Mouse (Mus musculus) embryonic facial prominence, embryonic 11.5 days (tissue): ENCODE results near the gene Gm42688. TPM values are rescaled to one million over a fixed set of nuclear protein-coding genes. Genes with fewer than 3 reads are reported as not detected.

Experiments used
- ATAC-seq: fragments of 200-750 bp; cut with Nextera tagmentation; replicated peaks from 2 replicates; pipeline ENCODE4 v1.8.0; 2017; ENCODE audit warnings: low read depth; ENCODE audit not compliant: insufficient number of reproducible peaks, low FRiP score, low TSS enrichment
- DNase-seq: peaks from one replicate; pipeline ENCODE4 v3.0.0-alpha.2; 2015; ENCODE audit warnings: low spot score
- H3K27ac ChIP-seq: fragments of 300-500 bp; sonication (generic); replicated peaks from 2 replicates; pipeline ENCODE4 v1.5.1; 2014; ENCODE audit warnings: mild to moderate bottlenecking, low read depth, low read length, control low read depth
- H3K27me3 ChIP-seq: fragments of 300-500 bp; sonication (generic); 2 replicates; pipeline ENCODE4 v1.6.1; 2014; ENCODE audit warnings: mild to moderate bottlenecking, low read length, moderate library complexity, mixed read lengths; ENCODE audit not compliant: control insufficient read depth, insufficient read depth
- H3K36me3 ChIP-seq: fragments of 300-500 bp; sonication (generic); replicated peaks from 2 replicates; pipeline ENCODE4 v1.6.1; 2014; ENCODE audit warnings: low read depth, mild to moderate bottlenecking, low read length, moderate library complexity, mixed read lengths; ENCODE audit not compliant: control insufficient read depth, insufficient read depth
- H3K4me1 ChIP-seq: fragments of 300-500 bp; sonication (generic); 2 replicates; pipeline ENCODE4 v1.6.1; 2014; ENCODE audit warnings: low read length, mixed read lengths; ENCODE audit not compliant: control insufficient read depth, insufficient read depth
- H3K4me2 ChIP-seq: fragments of 300-500 bp; sonication (generic); 2 replicates; pipeline ENCODE4 v1.6.1; 2014; ENCODE audit warnings: low read depth, mild to moderate bottlenecking, control low read depth, low read length, moderate library complexity
- H3K4me3 ChIP-seq: fragments of 300-500 bp; sonication (generic); 2 replicates; pipeline ENCODE4 v1.5.1; 2014; ENCODE audit warnings: low read depth, low read length, control low read depth
- H3K9ac ChIP-seq: fragments of 300-500 bp; sonication (generic); replicated peaks from 2 replicates; pipeline ENCODE4 v1.6.1; 2014; ENCODE audit warnings: mild to moderate bottlenecking, control low read depth, low read length
- H3K9me3 ChIP-seq: fragments of 300-500 bp; sonication (generic); replicated peaks from 2 replicates; pipeline ENCODE4 v1.6.1; 2016; ENCODE audit warnings: mild to moderate bottlenecking, low read length, inconsistent platforms, mixed read lengths; ENCODE audit not compliant: control insufficient read depth
- WGBS: fragments of 180-500 bp; shearing (Covaris S2); extraction: QIAGEN DNeasy Blood & Tissue Kit; methylation state at CpG from one replicate; pipeline ENCODE4 v1.1.7; 2014; 5-methylcytosine and 5-hydroxymethylcytosine counted together
- polyA plus RNA-seq: library from polyadenylated mRNA; unstranded; fragments of >200 nt; fragmentation: Nextera tagmentation; extraction: Ambion mirVana; gene quantifications from 2 replicates; pipeline ENCODE4 v1.2.1, GENCODE M21; 2014

The Gm42688 gene
- 0.97 and 1.8 TPM in 2 replicates for polyA plus RNA-seq

DNA sequence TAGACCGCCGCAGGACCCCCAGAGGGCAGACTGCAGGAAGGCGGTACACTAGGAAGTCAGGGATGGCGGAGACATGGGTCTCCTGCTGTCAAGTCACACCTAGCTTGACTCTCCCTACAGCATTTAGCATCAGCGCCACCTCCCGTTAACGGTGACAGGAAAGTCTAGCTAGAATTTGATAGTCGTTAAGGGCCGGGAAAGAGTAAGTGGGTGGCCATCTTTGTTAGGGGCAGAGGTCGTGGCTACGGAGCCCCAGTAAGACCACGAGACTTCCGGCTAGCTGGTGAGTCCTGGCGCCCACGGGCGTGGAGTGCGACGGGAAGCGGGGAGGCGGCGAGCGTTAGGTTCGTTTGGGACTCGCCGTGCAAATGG, at the start of gene Gm42688, which contains the start of gene Ccdc142:
Gene Gm42688 (plus strand): TSS at position 302 of the 372 bp plus-strand sequence.
Gene Ccdc142 (plus strand): TSS at position 286 of the 372 bp plus-strand sequence.
- no peaks in the 10 kb centered on the region; the same call in none of the 2 replicates for H3K27me3 ChIP-seq
- H3K4me3 ChIP-seq: peak within 1 kb of the TSS; percentile 62
- ATAC-seq: peak; percentile 80
- no peaks in the 10 kb centered on the region for H3K9me3 ChIP-seq
- H3K36me3 ChIP-seq: no peaks in the 10 kb centered on the region
- WGBS: 2% methylated on average over 25 of the region's 25 CpGs
- DNase-seq: peak; percentile 87
- peaks cover 3% of the 10 kb centered on the region; the same call in 1 of the 2 replicates for H3K4me1 ChIP-seq
- H3K27ac ChIP-seq: peak within 1 kb of the TSS; percentile 22; the same call in 1 of the 2 replicates
- H3K9ac ChIP-seq: peak within 1 kb of the TSS; percentile 76
- peak within 1 kb of the TSS; percentile 99 for H3K4me2 ChIP-seq

DNA sequence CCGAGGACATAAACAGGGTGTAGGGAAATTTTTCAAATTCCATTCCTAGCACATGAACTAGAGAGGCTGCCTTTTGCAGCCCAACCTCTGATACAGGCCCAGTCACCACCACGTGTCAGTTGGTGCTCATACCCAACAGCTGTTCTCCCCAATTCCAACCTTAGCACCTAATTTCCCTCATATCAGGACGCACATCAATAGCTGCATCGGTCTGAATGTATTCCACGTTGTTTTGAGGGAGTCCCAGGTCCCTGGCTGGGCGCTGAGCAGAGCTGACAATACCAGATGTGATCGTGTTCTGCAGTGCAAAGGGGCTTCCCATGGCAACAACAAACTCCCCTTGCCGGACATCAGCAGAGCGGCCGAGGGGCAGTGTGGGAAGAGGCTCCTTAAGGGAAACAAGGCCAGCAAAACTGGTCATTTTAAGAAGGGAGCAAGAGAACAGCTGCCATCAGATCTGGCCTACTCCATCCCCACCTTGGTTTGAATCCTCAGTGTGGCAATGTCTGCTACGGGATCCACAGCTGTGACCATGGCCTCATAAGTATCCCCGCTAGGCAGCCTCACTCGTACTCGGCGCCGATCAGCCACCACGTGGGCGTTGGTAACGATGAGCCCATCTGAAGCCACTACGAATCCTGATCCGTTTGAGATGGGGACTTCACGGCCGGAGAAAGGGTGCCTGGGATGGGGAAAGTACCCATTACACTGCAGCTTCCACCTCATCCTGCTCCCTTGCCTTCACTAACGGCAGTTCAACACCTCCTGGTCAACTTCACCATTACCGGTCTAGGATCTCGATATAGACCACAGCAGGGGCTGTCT, 48.1 kb upstream of the Gm42688 start:
- H3K9me3 ChIP-seq: no peaks in the 10 kb centered on the region
- peaks cover 10% of the 10 kb centered on the region for H3K36me3 ChIP-seq
- 2% methylated on average over 26 of the region's 26 CpGs for WGBS
- ATAC-seq: peak; percentile 2; the same call in 1 of the 2 replicates
- peak; percentile 47 for DNase-seq
- H3K9ac ChIP-seq: peak overlapping the region; percentile 83
- H3K4me1 ChIP-seq: no peaks in the 10 kb centered on the region; the same call in 1 of the 2 replicates
- H3K27ac ChIP-seq: peak overlapping the region; percentile 5
- H3K4me2 ChIP-seq: peak overlapping the region; percentile 87
- no peaks in the 10 kb centered on the region for H3K27me3 ChIP-seq
- peak overlapping the region; percentile 86 for H3K4me3 ChIP-seq

DNA sequence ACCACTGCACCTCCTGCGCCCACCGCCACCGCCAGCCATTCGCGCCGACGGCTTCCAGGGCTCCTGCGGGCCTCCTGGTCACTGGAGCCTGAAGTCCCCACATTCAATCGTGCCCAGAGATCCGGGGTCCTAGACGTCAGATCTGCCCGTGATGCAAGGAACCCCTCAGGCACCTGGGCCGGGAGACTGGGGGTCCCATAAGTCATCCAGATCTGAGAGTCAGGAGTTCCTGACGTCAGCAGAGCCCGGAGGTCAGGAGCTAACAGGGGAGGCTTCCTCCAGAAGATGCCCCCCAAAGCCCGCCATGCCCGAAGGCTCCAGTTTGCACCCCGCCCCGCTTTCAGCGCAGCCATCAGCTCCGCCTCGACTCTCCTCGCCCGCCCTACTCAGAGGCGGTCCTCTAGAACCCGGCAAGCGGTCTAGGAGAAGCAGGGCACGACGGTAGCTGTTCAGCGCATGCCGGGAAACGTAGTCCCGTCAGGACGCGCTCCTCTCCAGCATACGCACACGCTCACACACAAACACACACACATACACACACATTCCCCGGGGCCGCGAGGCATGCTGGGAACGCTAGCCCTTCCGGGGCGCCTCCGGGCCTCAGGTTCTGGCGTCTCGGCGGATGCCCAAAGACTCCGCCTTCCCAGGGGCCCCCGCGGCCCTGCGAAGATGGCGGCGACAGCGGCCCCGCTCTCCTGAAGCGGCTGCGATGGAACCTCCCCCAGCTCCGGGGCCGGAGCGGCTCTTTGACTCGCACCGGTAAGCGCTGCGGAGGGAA, 47.2 kb upstream of the Gm42688 start, which contains the start of gene Aup1:
Gene Aup1 (plus strand): TSS at position 448 of the 778 bp plus-strand sequence.
- H3K9ac ChIP-seq: peak within 1 kb of the TSS; percentile 83
- no peaks in the 10 kb centered on the region for H3K27me3 ChIP-seq
- peak within 1 kb of the TSS; percentile 87 for H3K4me2 ChIP-seq
- H3K4me3 ChIP-seq: peak within 1 kb of the TSS; percentile 86
- DNase-seq (peak; percentile 97), ATAC-seq (peak; percentile 94)
- peak within 1 kb of the TSS; percentile 74 for H3K27ac ChIP-seq
- H3K36me3 ChIP-seq: peaks cover 10% of the 10 kb centered on the region
- 0% methylated on average over 62 of the region's 64 CpGs for WGBS
- H3K4me1 ChIP-seq: no peaks in the 10 kb centered on the region; the same call in 1 of the 2 replicates
- no peaks in the 10 kb centered on the region for H3K9me3 ChIP-seq

GRCm38 (mm10) chr6:83054871-83055431, 46.5 kb upstream of the Gm42688 start, which contains the start of gene Htra2:
Htra2 (minus strand) TSS chr6:83055273.
- peak; percentile 40 for DNase-seq

DNA sequence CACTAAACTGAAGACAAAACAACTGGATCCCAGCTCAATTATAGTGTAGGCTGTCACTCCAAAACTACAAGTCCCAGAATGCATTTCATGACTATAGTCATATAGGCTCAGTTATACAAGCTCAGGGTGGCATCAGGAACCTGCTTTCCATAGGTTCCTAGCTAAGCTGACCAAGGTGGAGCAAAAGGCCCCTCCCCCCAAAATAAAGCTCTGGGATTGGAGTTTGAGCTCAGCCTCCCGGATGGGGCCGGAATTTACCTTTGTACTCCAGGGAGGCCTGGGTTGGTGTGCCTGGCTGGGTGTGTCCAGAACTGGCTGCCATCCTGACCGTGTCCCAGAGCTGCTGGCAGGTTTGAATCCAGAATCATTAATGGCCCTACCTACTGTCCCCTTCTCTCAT, 43.6 kb upstream of the Gm42688 start, which contains the start of gene Dqx1:
Gene Dqx1 (plus strand): TSS at position 55 of the 400 bp plus-strand sequence.
- ATAC-seq (no peak), DNase-seq (peak; percentile 27)
- Histone ChIP-seq H3K36me3 (peaks cover 5% of the 10 kb centered on the region; the same call in 1 of the 2 replicates), H3K27ac (no peak within 1 kb of the TSS), H3K9ac (no peak within 1 kb of the TSS), H3K4me3 (no peak within 1 kb of the TSS), H3K4me2 (no peak within 1 kb of the TSS), H3K27me3 (peaks cover 8% of the 10 kb centered on the region; the same call in 1 of the 2 replicates), H3K9me3 (no peaks in the 10 kb centered on the region), H3K4me1 (no peaks in the 10 kb centered on the region; the same call in 1 of the 2 replicates)
- WGBS: 54% methylated on average over 3 of the region's 3 CpGs

More at GRCm38 (mm10) chr6:83054871-83055431, 46.5 kb upstream of the Gm42688 start, which contains the start of gene Htra2:
- peak; percentile 35; the same call in 1 of the 2 replicates for ATAC-seq
- H3K4me3 ChIP-seq: peak within 1 kb of the TSS; percentile 86
- peaks cover 10% of the 10 kb centered on the region for H3K36me3 ChIP-seq
- H3K4me2 ChIP-seq: peak within 1 kb of the TSS; percentile 87
- WGBS: under 1% methylated on average over 50 of the region's 50 CpGs
- no peaks in the 10 kb centered on the region for H3K27me3 ChIP-seq
- peak within 1 kb of the TSS; percentile 74 for H3K27ac ChIP-seq
- no peaks in the 10 kb centered on the region for H3K9me3 ChIP-seq
- H3K9ac ChIP-seq: peak within 1 kb of the TSS; percentile 83
- H3K4me1 ChIP-seq: no peaks in the 10 kb centered on the region; the same call in 1 of the 2 replicates

DNA sequence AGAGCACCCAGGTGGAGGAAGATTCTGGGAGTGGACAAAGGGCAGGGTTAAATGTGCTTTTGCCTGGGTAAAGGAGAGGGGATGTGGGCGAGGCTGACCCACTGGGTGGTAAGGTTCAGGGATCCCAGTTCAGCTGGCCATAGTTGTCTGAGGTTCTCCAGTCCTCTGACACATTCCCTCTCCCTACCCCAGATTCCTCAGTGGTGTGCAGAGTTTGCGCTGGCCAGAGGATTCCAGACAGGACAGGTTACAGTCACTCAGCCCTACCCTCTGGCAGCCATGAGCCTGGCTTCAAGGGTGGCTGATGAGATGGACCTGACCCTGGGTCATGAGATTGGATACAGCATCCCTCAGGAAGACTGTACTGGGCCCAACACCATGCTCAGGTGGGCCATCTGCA, 42.7 kb upstream of the Gm42688 start:
- H3K4me3 ChIP-seq: no peak overlapping the region
- WGBS: 75% methylated on average over 2 of the region's 2 CpGs
- peaks cover 15% of the 10 kb centered on the region for H3K27me3 ChIP-seq
- H3K9me3 ChIP-seq: no peaks in the 10 kb centered on the region
- no peak overlapping the region for H3K27ac ChIP-seq
- H3K9ac ChIP-seq: no peak overlapping the region
- no peaks in the 10 kb centered on the region; the same call in 1 of the 2 replicates for H3K4me1 ChIP-seq
- no peak for DNase-seq
- no peak for ATAC-seq
- peaks cover 5% of the 10 kb centered on the region; the same call in 1 of the 2 replicates for H3K36me3 ChIP-seq
- H3K4me2 ChIP-seq: no peak overlapping the region

- H3K27ac ChIP-seq: no peak overlapping the region
- H3K36me3 ChIP-seq: no peaks in the 10 kb centered on the region
- WGBS: 35% methylated on average over 8 of the region's 8 CpGs
- H3K27me3 ChIP-seq: peaks cover 80% of the 10 kb centered on the region
- peaks cover 2% of the 10 kb centered on the region for H3K4me1 ChIP-seq
- no peak overlapping the region for H3K4me2 ChIP-seq
- H3K9me3 ChIP-seq: no peaks in the 10 kb centered on the region
- H3K9ac ChIP-seq: no peak overlapping the region
- H3K4me3 ChIP-seq: no peak overlapping the region
- ATAC-seq (no peak), DNase-seq (no peak)
Observed at GRCm38 (mm10) chr6:83065995-83066394, 35.4 kb upstream of the Gm42688 start.
